Comparison of ENCODE assay signal across 1 mouse cellular context in the genomic region with DNA sequence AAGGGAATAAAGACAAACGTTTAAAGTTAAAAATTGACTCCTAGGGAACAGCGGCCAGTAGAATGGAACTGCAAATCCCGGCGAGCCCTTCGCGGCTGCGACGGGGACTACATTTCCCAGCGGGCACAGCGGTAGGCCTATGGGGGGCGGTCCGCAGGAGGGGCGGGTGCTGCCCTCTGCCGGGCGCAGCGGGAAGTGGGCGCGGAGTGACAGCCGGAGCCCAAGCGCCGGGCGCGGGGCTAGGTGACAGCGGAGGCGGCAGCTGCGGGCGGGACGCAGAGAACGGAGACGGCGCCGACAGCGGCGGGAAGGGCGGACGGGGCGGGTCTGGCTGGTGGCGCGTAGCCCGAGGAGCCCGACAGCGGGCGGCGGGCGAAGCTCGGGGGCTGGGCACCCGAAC.
A peak's percentile ranks its signal among the peaks of the same experiment; 100 is the strongest.
TF ChIP-seq lines count a peak whose summit lies in the region.

A gene (plus strand): TSS at position 175 of the 400 bp plus-strand sequence.

TF ChIP-seq in MEL, 35 proteins besides CTCF, POLR2A, EP300 and RAD21 (continued from another document):
- TF ChIP-seq NELFE (IDR thresholded peaks at IDR 0.05; ENCODE audit: low read depth, low read length) (no peak; the same call in 1 of the 2 replicates), MAFK (IDR thresholded peaks at IDR 0.05; ENCODE audit: borderline replicate concordance, low read depth, low read length) (no peak), POLR2AphosphoS5 (IDR thresholded peaks at IDR 0.05; ENCODE audit: borderline replicate concordance, low read depth, low read length) (no peak), SMC3 (IDR thresholded peaks at IDR 0.05; ENCODE audit: low read depth, low read length) (peak; percentile 64), ZC3H11A (IDR thresholded peaks at IDR 0.05; ENCODE audit: low read depth, low read length) (no peak), MEF2A (IDR thresholded peaks at IDR 0.05; ENCODE audit: extremely low read depth, insufficient replicate concordance, low read depth, low read length, poor library complexity, severe bottlenecking) (no peak), SIN3A (IDR thresholded peaks at IDR 0.05; ENCODE audit: low read length) (peak; percentile 84), CHD1 (IDR thresholded peaks at IDR 0.05; ENCODE audit: low read depth, low read length) (no peak), ZNF384 (IDR thresholded peaks at IDR 0.05; ENCODE audit: low read depth, low read length) (no peak), USF1 (IDR thresholded peaks at IDR 0.05; ENCODE audit: low read depth, low read length) (0 out of 2 replicates have a peak, but pooled peaks have one; percentile 7), MAZ (IDR thresholded peaks at IDR 0.05; ENCODE audit: low read depth, low read length) (peak; percentile 94; the same call in 1 of the 2 replicates), CHD2 (IDR thresholded peaks at IDR 0.05; ENCODE audit: low read length) (no peak), JUND (IDR thresholded peaks at IDR 0.05; ENCODE audit: low read depth, low read length) (no peak), GATA1 (IDR thresholded peaks at IDR 0.05; ENCODE audit: low read depth, low read length) (no peak), TCF12 (IDR thresholded peaks at IDR 0.05; ENCODE audit: low read depth, low read length) (peak; percentile 20; the same call in 1 of the 2 replicates), ETS1 (IDR thresholded peaks at IDR 0.05; ENCODE audit: low read depth, low read length) (no peak), POLR2AphosphoS2 (IDR thresholded peaks at IDR 0.05; ENCODE audit: low read length) (no peak), MYB (IDR thresholded peaks at IDR 0.05; ENCODE audit: low read depth, low read length) (no peak)
